Mouse (Mus musculus) neural tube, embryonic 15.5 days (tissue): Measurements from ENCODE around the gene Mrpl23. TPM values are rescaled to one million over a fixed set of nuclear protein-coding genes. Genes with fewer than 3 reads are reported as not detected.

Experiments used
- ATAC-seq: fragments of 200-750 bp; cut with Nextera tagmentation; 2 replicates; pipeline ENCODE4 v1.8.0; 2017; ENCODE audit warnings: mild to moderate bottlenecking, moderate TSS enrichment, moderate library complexity; ENCODE audit not compliant: low FRiP score
- H3K27ac ChIP-seq: fragments of 300-500 bp; sonication (generic); replicated peaks from 2 replicates; pipeline ENCODE4 v1.5.1; 2015; ENCODE audit warnings: mild to moderate bottlenecking, inconsistent platforms
- H3K27me3 ChIP-seq: fragments of 300-500 bp; sonication (generic); replicated peaks from 2 replicates; pipeline ENCODE4 v1.6.1; 2015; ENCODE audit warnings: inconsistent platforms
- H3K36me3 ChIP-seq: fragments of 300-500 bp; sonication (generic); 2 replicates; pipeline ENCODE4 v1.6.1; 2015; ENCODE audit warnings: inconsistent platforms
- H3K4me1 ChIP-seq: fragments of 300-500 bp; sonication (generic); 2 replicates; pipeline ENCODE4 v1.6.1; 2015; ENCODE audit warnings: inconsistent platforms
- H3K4me2 ChIP-seq: fragments of 300-500 bp; sonication (generic); 2 replicates; pipeline ENCODE4 v1.6.1; 2015; ENCODE audit warnings: inconsistent platforms, mild to moderate bottlenecking, moderate library complexity
- H3K4me3 ChIP-seq: fragments of 300-500 bp; sonication (generic); replicated peaks from 2 replicates; pipeline ENCODE4 v1.5.1; 2015; ENCODE audit warnings: mild to moderate bottlenecking, inconsistent platforms
- H3K9ac ChIP-seq: fragments of 300-500 bp; sonication (generic); replicated peaks from 2 replicates; pipeline ENCODE4 v1.6.1; 2015; ENCODE audit warnings: mild to moderate bottlenecking, inconsistent platforms
- H3K9me3 ChIP-seq: fragments of 300-500 bp; sonication (generic); replicated peaks from 2 replicates; pipeline ENCODE4 v1.6.1; 2016; ENCODE audit warnings: inconsistent platforms
- WGBS: fragments of 180-500 bp; shearing (Covaris S2); methylation state at CpG from one replicate; pipeline ENCODE4 v1.1.7; 2015; ENCODE audit warnings: mixed read lengths; 5-methylcytosine and 5-hydroxymethylcytosine counted together
- polyA plus RNA-seq: library from polyadenylated mRNA; unstranded; fragments of >200 nt; fragmentation: Nextera tagmentation; extraction: Ambion mirVana; gene quantifications from 2 replicates; pipeline ENCODE4 v1.2.1, GENCODE M21; 2015

Mrpl23 gene
- polyA plus RNA-seq, 1 experiment from 2014 or later = 27.9 TPM

DNA sequence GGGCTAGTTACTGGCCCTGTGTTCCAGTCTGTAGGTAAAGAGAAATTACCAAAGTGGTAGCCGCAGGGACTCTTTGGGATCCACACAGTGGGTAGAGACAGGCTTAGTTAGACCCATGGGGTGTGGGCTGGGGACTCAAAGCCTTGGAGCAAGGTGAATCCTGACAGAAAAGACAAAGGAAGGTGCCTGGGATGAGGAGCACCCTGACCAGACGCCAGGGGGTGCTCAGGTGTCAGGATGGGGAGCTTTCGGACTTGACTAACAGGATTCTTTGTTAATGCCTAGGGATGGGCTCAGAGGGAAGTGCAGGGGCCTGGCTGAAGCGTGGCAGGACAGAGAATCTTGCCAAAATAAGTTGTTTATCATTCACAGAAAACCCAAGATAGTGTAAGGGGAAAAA lies 10.1 kb upstream of the Mrpl23 start:
- Histone ChIP-seq H3K9ac (no peak overlapping the region), H3K4me2 (no peak overlapping the region), H3K4me1 (peaks cover 6% of the 10 kb centered on the region; the same call in 1 of the 2 replicates), H3K27ac (no peak overlapping the region), H3K27me3 (0 out of 2 replicates have a peak, but pooled peaks cover 6% of the 10 kb centered on the region), H3K9me3 (no peaks in the 10 kb centered on the region), H3K4me3 (no peak overlapping the region), H3K36me3 (no peaks in the 10 kb centered on the region)
- 32% methylated on average over 4 of the region's 4 CpGs for WGBS
- no peak for ATAC-seq

DNA sequence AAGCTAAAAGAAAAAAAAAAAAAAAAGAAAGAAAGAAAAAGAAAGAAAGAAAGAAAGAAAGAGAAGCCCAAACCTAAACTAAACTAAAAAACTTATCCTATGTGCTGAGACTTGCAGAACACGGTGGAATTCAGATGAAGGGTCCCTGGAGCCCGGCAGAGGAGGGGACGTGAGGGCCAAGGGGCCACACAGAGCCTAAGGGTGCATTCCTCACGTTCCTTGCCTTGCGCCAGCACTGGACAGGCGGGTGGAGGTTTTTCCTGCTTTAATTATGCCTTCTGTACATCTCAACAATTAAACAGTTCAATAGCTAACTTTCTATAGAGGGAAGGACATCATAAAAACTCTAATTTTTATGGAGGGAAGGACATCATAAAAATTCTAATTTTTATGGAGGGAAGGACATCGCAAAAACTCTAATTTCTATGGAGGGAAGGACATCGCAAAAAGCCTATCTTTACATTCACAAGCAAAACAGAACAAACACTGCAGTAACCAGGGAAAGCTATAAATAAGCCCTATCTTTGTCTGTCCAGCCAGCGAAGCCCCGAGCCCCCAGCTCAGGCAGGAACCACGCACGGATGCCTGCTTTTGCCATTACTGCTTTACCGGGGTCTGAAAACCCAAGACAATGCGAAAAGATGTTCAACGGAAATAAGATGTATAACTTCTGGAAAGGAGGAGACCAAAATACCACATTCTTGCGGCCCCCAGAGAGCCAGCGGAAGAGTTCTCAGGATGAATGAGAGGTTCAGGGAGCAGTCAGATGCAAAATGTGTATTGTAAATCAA lies 9.1 kb upstream of the Mrpl23 start:
- Histone ChIP-seq H3K9ac (no peak overlapping the region), H3K27ac (0 out of 2 replicates have a peak overlapping the region, but pooled peaks have one; percentile 33), H3K4me3 (no peak overlapping the region), H3K9me3 (no peaks in the 10 kb centered on the region), H3K36me3 (no peaks in the 10 kb centered on the region), H3K4me2 (peak overlapping the region; percentile 35), H3K4me1 (peaks cover 6% of the 10 kb centered on the region; the same call in 1 of the 2 replicates), H3K27me3 (0 out of 2 replicates have a peak, but pooled peaks cover 6% of the 10 kb centered on the region)
- WGBS = 15% methylated on average over 17 of the region's 17 CpGs
- no peak for ATAC-seq

DNA sequence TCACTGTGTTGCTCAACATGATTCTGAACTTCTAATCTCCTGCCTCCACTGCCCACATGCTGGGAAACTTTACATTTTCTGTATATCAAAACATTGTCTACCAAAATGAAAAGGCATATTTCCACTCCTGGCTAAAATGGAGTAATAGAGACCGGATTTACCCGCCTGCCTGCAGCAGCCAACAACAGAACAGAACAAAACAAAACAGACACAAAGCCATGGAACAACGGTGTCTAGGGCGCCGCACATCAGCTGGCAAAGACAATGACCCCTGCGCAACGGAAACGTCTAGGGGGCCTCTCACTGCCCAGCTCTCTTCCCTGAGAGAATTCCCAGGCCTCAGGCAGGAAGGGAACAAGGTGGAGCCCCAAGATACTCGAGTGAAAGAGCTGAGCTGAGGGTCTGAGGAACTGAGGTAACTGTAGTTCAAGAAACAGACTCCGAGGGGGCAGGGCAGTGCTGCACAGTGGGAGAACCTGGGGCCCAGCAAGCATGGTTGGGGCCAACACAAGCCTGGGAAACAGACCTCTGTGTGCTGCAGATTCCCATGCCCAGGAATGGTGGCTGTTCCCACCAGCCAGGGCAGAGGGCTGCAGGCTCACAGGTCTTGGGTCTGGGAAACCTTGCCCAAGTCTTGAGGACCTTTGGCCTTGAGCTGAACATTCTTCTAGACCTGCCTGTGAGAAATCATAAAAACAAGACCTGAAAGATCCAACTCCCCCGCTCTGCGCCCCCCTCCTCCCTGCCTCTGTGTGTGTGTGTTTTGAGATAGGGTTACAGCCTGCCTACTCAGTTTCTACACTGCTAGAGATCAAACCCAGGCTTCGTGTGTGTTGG lies 6.9 kb upstream of the Mrpl23 start:
- ATAC-seq = no peak
- Histone ChIP-seq H3K36me3 (no peaks in the 10 kb centered on the region), H3K27me3 (0 out of 2 replicates have a peak, but pooled peaks cover 6% of the 10 kb centered on the region), H3K9me3 (no peaks in the 10 kb centered on the region), H3K4me2 (no peak overlapping the region), H3K4me3 (no peak overlapping the region), H3K4me1 (peaks cover 10% of the 10 kb centered on the region; the same call in 1 of the 2 replicates), H3K9ac (no peak overlapping the region), H3K27ac (0 out of 2 replicates have a peak overlapping the region, but pooled peaks have one; percentile 38)
- 29% methylated on average over 13 of the region's 13 CpGs for WGBS

DNA sequence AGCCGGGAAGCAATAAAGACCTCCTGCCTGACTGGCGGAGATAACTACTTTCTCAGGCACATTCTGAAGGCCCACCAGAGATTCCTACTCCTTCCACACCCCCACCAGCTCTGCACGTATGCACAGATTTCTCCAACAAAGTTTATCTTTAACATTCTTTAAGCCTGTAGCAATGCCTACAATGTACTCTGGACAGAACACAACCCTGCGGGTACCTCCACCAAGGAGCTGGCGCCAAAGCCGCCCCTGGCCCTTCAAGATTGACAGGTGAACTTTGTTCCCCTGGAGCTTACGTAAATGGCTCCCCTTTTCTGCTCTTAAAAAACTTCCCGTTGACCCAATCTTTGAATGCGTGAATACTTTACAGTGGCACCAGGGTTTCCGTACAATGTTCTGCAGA lies 3.1 kb upstream of the Mrpl23 start:
- no peak overlapping the region for H3K9ac ChIP-seq
- H3K27ac ChIP-seq = no peak overlapping the region
- no peaks in the 10 kb centered on the region for H3K9me3 ChIP-seq
- WGBS = 62% methylated on average over 10 of the region's 10 CpGs
- H3K4me2 ChIP-seq = no peak overlapping the region
- peaks cover 24% of the 10 kb centered on the region for H3K4me1 ChIP-seq
- ATAC-seq = no peak
- H3K36me3 ChIP-seq = no peaks in the 10 kb centered on the region
- 0 out of 2 replicates have a peak, but pooled peaks cover 3% of the 10 kb centered on the region for H3K27me3 ChIP-seq
- H3K4me3 ChIP-seq = no peak overlapping the region

DNA sequence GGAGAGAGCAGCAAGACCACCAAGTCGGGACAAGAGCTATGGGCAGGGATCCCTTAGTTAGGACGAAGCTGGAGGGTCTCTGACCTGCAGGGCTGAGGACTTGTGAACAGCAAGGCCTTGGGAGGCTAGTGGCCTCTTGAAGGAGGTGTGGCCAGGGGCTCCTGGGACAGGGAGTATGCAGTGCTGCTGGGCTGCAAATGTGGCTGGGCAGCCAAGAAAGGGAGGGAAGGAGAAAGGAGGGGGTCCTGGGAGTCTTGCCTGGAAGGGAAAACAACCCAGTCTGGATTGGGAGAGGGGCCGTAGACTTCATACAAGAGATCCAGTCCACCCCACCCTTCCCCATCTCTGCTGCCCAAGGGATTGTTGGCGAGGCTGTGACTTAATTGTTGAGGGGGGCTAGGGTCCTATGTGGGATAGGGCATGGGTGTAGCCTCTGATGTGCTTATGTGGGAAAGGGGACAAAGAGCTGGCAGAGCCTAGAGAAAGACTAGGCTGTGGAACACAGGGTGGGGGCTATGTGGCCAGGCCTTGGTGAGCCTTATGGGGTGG lies 439 bp upstream of the Mrpl23 start:
- Histone ChIP-seq H3K4me1 (peaks cover 31% of the 10 kb centered on the region), H3K4me3 (no peak overlapping the region), H3K9me3 (no peaks in the 10 kb centered on the region), H3K27me3 (no peaks in the 10 kb centered on the region), H3K27ac (0 out of 2 replicates have a peak overlapping the region, but pooled peaks have one; percentile 6), H3K9ac (no peak overlapping the region), H3K36me3 (peaks cover 5% of the 10 kb centered on the region; the same call in 1 of the 2 replicates), H3K4me2 (no peak overlapping the region)
- ATAC-seq = no peak; the same call in 1 of the 2 replicates
- WGBS = 79% methylated on average over 4 of the region's 4 CpGs

DNA sequence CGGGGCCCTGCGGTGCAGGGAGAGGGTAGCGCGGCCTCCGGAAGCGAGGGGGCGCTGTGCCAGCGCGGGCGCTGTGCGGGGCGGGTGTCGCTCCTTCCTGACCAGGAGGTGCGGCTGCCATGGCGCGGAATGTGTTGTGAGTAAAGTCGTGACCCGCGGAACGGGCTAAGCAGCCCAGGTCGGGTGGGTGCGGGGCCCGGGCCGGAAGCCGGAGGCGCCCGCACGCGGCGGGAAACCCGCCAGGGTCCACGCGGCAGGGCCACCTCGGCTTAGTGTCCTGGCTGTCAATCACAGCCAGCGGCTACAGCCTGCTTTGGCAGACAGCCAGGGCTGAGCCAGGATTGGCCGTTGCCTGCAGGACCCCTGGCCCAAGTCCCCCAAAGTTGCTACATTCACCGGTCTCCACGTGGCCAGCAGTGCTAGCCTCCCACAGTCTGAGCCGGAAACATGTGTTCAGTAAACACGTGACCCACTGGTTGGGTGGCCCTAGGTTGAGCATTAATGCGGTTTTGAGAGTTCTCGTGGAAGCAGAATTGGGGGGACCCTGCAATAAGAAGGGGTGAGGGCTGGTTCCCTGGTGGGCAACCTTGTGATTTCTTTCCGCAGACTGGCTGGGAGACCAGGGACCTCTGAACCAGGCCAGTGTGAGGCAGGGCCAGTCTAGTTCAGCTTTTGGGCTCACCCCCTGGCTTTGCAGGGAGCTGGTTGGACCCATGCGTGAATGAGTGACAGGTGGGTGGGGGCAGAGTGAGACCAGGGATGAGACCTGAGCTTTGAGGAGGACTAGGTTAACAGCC lies 771 bp downstream of the Mrpl23 start:
- peaks cover 5% of the 10 kb centered on the region; the same call in 1 of the 2 replicates for H3K36me3 ChIP-seq
- peak; percentile 93 for ATAC-seq
- H3K9ac ChIP-seq = peak overlapping the region; percentile 73
- no peaks in the 10 kb centered on the region for H3K9me3 ChIP-seq
- peak overlapping the region; percentile 85 for H3K4me3 ChIP-seq
- peak overlapping the region; percentile 80 for H3K4me2 ChIP-seq
- peaks cover 37% of the 10 kb centered on the region for H3K4me1 ChIP-seq
- no peaks in the 10 kb centered on the region for H3K27me3 ChIP-seq
- peak overlapping the region; percentile 85 for H3K27ac ChIP-seq
- 1% methylated on average over 41 of the region's 44 CpGs for WGBS

DNA sequence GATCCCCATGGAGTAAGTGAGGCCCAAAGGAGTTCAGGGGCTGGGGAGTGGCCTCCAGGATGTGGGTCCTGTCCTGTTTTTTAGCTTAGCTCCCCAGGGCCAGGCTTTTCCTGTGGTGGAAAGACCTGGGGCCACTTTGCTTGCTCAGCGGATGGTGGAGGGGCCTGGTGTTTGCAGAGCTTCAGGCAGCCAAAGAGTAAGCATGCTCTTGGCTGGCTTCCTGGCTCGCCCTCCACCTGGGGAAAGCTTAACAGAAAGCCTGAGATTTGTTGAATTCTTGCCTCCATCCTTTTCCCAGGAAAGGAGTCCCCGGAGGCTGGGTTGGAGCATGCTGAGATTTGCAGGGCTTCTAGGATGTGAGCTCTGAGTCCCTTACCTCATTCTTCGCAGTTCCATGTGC lies 2.6 kb downstream of the Mrpl23 start:
- 88% methylated on average over 4 of the region's 4 CpGs for WGBS
- H3K36me3 ChIP-seq = peaks cover 5% of the 10 kb centered on the region; the same call in 1 of the 2 replicates
- H3K4me1 ChIP-seq = peaks cover 44% of the 10 kb centered on the region
- no peak overlapping the region; the same call in 1 of the 2 replicates for H3K27ac ChIP-seq
- H3K9ac ChIP-seq = no peak overlapping the region
- no peak overlapping the region for H3K4me3 ChIP-seq
- H3K27me3 ChIP-seq = no peaks in the 10 kb centered on the region
- no peak overlapping the region for H3K4me2 ChIP-seq
- no peaks in the 10 kb centered on the region for H3K9me3 ChIP-seq
- no peak for ATAC-seq

DNA sequence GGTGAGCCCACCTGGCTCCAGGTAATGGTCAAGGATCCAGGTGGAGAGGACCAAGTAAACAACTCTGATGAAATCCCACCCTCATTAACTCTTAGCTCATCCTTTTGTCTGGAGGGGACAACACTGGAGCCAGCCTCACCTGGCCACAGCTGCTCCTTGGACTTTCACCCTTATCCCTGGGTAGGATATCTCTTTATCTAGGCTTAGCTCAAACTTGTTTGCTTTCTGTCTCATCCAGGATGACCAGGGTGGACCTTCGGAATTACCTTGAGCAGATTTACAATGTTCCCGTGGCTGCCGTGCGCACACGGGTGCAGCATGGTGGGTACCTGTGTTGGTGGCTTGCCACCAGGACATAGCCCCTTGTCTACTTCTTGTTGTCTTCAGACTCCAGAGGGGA lies 3.3 kb downstream of the Mrpl23 start:
- no peak overlapping the region for H3K9ac ChIP-seq
- H3K27me3 ChIP-seq = no peaks in the 10 kb centered on the region
- no peak overlapping the region for H3K4me2 ChIP-seq
- no peak overlapping the region for H3K27ac ChIP-seq
- no peak for ATAC-seq
- 91% methylated on average over 5 of the region's 5 CpGs for WGBS
- peaks cover 44% of the 10 kb centered on the region for H3K4me1 ChIP-seq
- no peaks in the 10 kb centered on the region for H3K9me3 ChIP-seq
- no peak overlapping the region for H3K4me3 ChIP-seq
- H3K36me3 ChIP-seq = peaks cover 5% of the 10 kb centered on the region; the same call in 1 of the 2 replicates

DNA sequence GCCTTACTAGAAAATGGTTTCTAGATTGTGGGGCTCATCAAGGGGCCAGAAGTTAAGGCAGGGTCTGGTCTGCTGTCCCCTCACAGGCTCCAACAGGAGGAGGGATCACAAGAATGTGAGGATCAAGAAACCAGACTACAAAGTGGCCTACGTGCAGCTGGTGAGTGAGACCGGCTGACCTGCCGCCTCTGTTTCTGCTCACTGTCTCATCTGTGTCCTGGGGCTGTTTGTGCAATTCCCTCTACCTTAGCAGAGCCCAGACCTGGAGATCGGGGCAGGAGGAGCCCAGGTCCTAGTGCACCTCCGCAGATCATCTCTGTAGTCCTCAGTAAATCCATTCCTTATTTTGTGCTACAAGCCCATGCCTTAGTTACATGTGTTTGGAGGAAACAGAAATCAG lies 4.7 kb downstream of the Mrpl23 start:
- Histone ChIP-seq H3K27me3 (no peaks in the 10 kb centered on the region), H3K4me1 (peaks cover 41% of the 10 kb centered on the region), H3K4me2 (no peak overlapping the region), H3K36me3 (peaks cover 14% of the 10 kb centered on the region), H3K4me3 (no peak overlapping the region), H3K9me3 (no peaks in the 10 kb centered on the region), H3K9ac (no peak overlapping the region), H3K27ac (peak overlapping the region; percentile 4; the same call in 1 of the 2 replicates)
- ATAC-seq = no peak
- WGBS = 62% methylated on average over 5 of the region's 5 CpGs

DNA sequence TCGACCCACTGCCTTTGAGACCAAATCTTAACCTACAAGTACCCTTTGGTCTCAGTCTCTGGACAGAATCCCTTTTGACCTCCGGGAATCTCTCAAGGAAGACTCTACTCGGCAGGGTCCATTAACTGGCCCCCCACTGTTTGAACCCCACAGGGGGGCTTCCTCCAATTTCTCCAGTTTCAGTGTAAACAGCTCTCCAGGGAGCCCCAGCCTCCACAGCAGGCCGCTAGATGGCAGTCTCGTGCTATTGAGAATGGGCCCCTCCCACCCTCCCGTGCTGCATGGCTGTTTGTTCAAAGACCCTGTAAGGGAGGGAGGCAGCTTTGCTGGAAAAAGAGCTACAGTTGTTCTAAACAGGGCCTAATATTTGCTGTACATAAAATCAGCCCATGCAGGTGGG lies 5.4 kb downstream of the Mrpl23 start:
- ATAC-seq = peak; percentile 30; the same call in 1 of the 2 replicates
- Histone ChIP-seq H3K9ac (0 out of 2 replicates have a peak overlapping the region, but pooled peaks have one; percentile 11), H3K36me3 (peaks cover 14% of the 10 kb centered on the region), H3K27me3 (no peaks in the 10 kb centered on the region), H3K4me3 (no peak overlapping the region), H3K4me2 (no peak overlapping the region), H3K27ac (peak overlapping the region; percentile 69), H3K9me3 (no peaks in the 10 kb centered on the region), H3K4me1 (peaks cover 42% of the 10 kb centered on the region)
- WGBS = 4% methylated on average over 6 of the region's 6 CpGs
